Mouse (Mus musculus): ENCODE measurements at regions not wholly inside any gene's neighbourhood (a gene's known extent, or its start where the extent isn't known, plus 50 kb on each side); places are given as distances from the start of the nearest gene placed in this dataset.

GRCm38 (mm10) chr1:41152516-41152915 is 347.1 kb downstream of the Tmem182 start:
- no peak overlapping the region for H3K4me2 ChIP-seq (ENCODE audit: insufficient read depth, low read depth, poor library complexity, severe bottlenecking)
- H3K9ac ChIP-seq (ENCODE audit: insufficient read depth, low read depth) = no peak overlapping the region
- dilution Hi-C loops (cut with MboI; ENCODE audit: extremely low pct_ligation_motif_present, extremely low pct_unique_long_range_greater_than_20kb, low sequenced_read_pairs) = no loop called here
- no peak for TF ChIP-seq MAX (IDR thresholded peaks at IDR 0.05; ENCODE audit: low read length)
- no peak for TF ChIP-seq ZKSCAN1 (IDR thresholded peaks at IDR 0.05; ENCODE audit: borderline replicate concordance, low read depth, low read length)
- no peaks in the 10 kb centered on the region for H3K27me3 ChIP-seq (replicated peaks)
- H3K4me3 ChIP-seq (replicated peaks in 1 of 3; ENCODE audit: low read depth in 2 of 3, low read length in 2 of 3, poor library complexity in 1 of 3) = no peak overlapping the region
- H3K9me3 ChIP-seq (replicated peaks; ENCODE audit: low read length) = peaks cover 61% of the 10 kb centered on the region
- no peak overlapping the region for H3K27ac ChIP-seq (ENCODE audit: insufficient read depth, low read depth)
- H3K36me3 ChIP-seq (replicated peaks in 1 of 2; ENCODE audit: control insufficient read depth in 1 of 2, insufficient read depth in 1 of 2, low read length in 1 of 2) = no peaks in the 10 kb centered on the region
- H3K79me2 ChIP-seq (replicated peaks; ENCODE audit: control insufficient read depth, extremely low read depth, insufficient read depth, poor library complexity, severe bottlenecking) = no peaks in the 10 kb centered on the region
- H3K4me1 ChIP-seq (ENCODE audit: control insufficient read depth in 1 of 2, insufficient read depth in 2 of 2) = no peaks in the 10 kb centered on the region
- DNase-seq (ENCODE audit: extremely low read depth) = no peak
- in situ Hi-C loops (cut with MboI; ENCODE audit: low pct_ligation_motif_present, low pct_unique_long_range_greater_than_20kb, low sequenced_read_pairs) = no loop called here

GRCm38 (mm10) chr1:41153174-41153999 is 348.0 kb downstream of the Tmem182 start:
- Histone ChIP-seq H3K79me2 (replicated peaks; ENCODE audit: control insufficient read depth, extremely low read depth, insufficient read depth, poor library complexity, severe bottlenecking) (no peaks in the 10 kb centered on the region), H3K36me3 (replicated peaks in 1 of 2; ENCODE audit: control insufficient read depth in 1 of 2, insufficient read depth in 1 of 2, low read length in 1 of 2) (no peaks in the 10 kb centered on the region), H3K9me3 (replicated peaks; ENCODE audit: low read length) (peaks cover 64% of the 10 kb centered on the region), H3K4me1 (ENCODE audit: control insufficient read depth in 1 of 2, insufficient read depth in 2 of 2) (no peaks in the 10 kb centered on the region), H3K9ac (ENCODE audit: insufficient read depth, low read depth) (no peak overlapping the region), H3K4me3 (replicated peaks in 1 of 3; ENCODE audit: low read depth in 2 of 3, low read length in 2 of 3, poor library complexity in 1 of 3) (no peak overlapping the region), H3K4me2 (ENCODE audit: insufficient read depth, low read depth, poor library complexity, severe bottlenecking) (no peak overlapping the region), H3K27ac (ENCODE audit: insufficient read depth, low read depth) (no peak overlapping the region), H3K27me3 (replicated peaks) (no peaks in the 10 kb centered on the region)
- DNase-seq (ENCODE audit: extremely low read depth) = no peak
- TF ChIP-seq ZMIZ1 (IDR thresholded peaks at IDR 0.05; ENCODE audit: low read depth, low read length) = no peak
- TF ChIP-seq ETS1 (conservative IDR thresholded peaks at IDR 0.05; ENCODE audit: low read depth, low read length) = no peak
- no peak for TF ChIP-seq CTCF (conservative IDR thresholded peaks at IDR 0.05 in 1 of 2, IDR thresholded peaks at IDR 0.05 in 1 of 2; ENCODE audit: low read depth in 2 of 2, low read length in 2 of 2)
- TF ChIP-seq ZC3H11A (IDR thresholded peaks at IDR 0.05; ENCODE audit: low read depth, low read length) = no peak
- no peak for TF ChIP-seq MXI1 (IDR thresholded peaks at IDR 0.05; ENCODE audit: low read depth, low read length)
- TF ChIP-seq SMC3 (IDR thresholded peaks at IDR 0.05; ENCODE audit: low read depth, low read length) = no peak
- TF ChIP-seq CHD2 (IDR thresholded peaks at IDR 0.05; ENCODE audit: low read length) = no peak
- TF ChIP-seq JUN (IDR thresholded peaks at IDR 0.05; ENCODE audit: insufficient read depth, low read depth, low read length) = no peak
- TF ChIP-seq GABPA (IDR thresholded peaks at IDR 0.05; ENCODE audit: insufficient replicate concordance, low read depth, low read length) = no peak
- TF ChIP-seq ELF1 (IDR thresholded peaks at IDR 0.05; ENCODE audit: low read depth, low read length) = no peak
- no peak for TF ChIP-seq TCF12 (IDR thresholded peaks at IDR 0.05; ENCODE audit: low read depth, low read length)
- no peak for TF ChIP-seq E2F4 (IDR thresholded peaks at IDR 0.05; ENCODE audit: insufficient replicate concordance, low read depth, low read length)
- no peak for TF ChIP-seq TBP (conservative IDR thresholded peaks at IDR 0.05; ENCODE audit: low read depth, low read length)
- no peak for TF ChIP-seq PAX5 (IDR thresholded peaks at IDR 0.05; ENCODE audit: low read length)
- no peak for TF ChIP-seq HCFC1 (IDR thresholded peaks at IDR 0.05; ENCODE audit: low read depth, low read length)
- TF ChIP-seq MAX (IDR thresholded peaks at IDR 0.05; ENCODE audit: low read length) = no peak
- TF ChIP-seq ZNF384 (IDR thresholded peaks at IDR 0.05; ENCODE audit: low read depth, low read length) = no peak
- no peak for TF ChIP-seq NELFE (IDR thresholded peaks at IDR 0.05; ENCODE audit: low read depth, low read length)
- dilution Hi-C loops (cut with MboI; ENCODE audit: extremely low pct_ligation_motif_present, extremely low pct_unique_long_range_greater_than_20kb, low sequenced_read_pairs) (no loop called here), in situ Hi-C loops (cut with MboI; ENCODE audit: low pct_ligation_motif_present, low pct_unique_long_range_greater_than_20kb, low sequenced_read_pairs) (no loop called here)
